Mouse (Mus musculus) C2C12 (cell line): Measurements from ENCODE around the gene Bank1. TPM values are rescaled to one million over a fixed set of nuclear protein-coding genes. Genes with fewer than 3 reads are reported as not detected.

Experiments used
- H3K27me3 ChIP-seq: one replicate; pipeline ENCODE4 v1.6.1; 2011; ENCODE audit not compliant: control insufficient read depth, insufficient read depth, insufficient read length
- H3K36me3 ChIP-seq: one replicate; pipeline ENCODE4 v1.6.1; 2011; ENCODE audit not compliant: control insufficient read depth, insufficient read depth
- H3K4me3 ChIP-seq: one replicate; pipeline ENCODE4 v1.5.1; 2011; ENCODE audit warnings: mild to moderate bottlenecking, control low read depth; ENCODE audit not compliant: poor library complexity, insufficient read depth, severe bottlenecking
- H3K79me2 ChIP-seq: one replicate; pipeline ENCODE4 v1.6.1; 2011; ENCODE audit not compliant: control insufficient read depth, insufficient read depth
- H3K79me3 ChIP-seq: one replicate; pipeline ENCODE4 v1.6.1; 2011; ENCODE audit warnings: low read depth, control low read depth
- H3ac ChIP-seq: one replicate; pipeline ENCODE3; 2011; ENCODE audit warnings: low read depth; ENCODE audit not compliant: control insufficient read depth, insufficient read length
- CEBPB ChIP-seq: IDR thresholded peaks from one replicate; pipeline ENCODE4 v1.6.1; 2011; ENCODE audit warnings: low read depth, mild to moderate bottlenecking, control low read depth, moderate library complexity
- CTCF ChIP-seq: IDR thresholded peaks from one replicate; pipeline ENCODE4 v1.5.1; 2011; ENCODE audit not compliant: control insufficient read depth, insufficient read depth, insufficient read length
- FOSL1 ChIP-seq: IDR thresholded peaks from one replicate; pipeline ENCODE4 v1.8.0; 2011; ENCODE audit warnings: mild to moderate bottlenecking, low read length; ENCODE audit not compliant: poor library complexity, insufficient read depth, severe bottlenecking
- MAX ChIP-seq: IDR thresholded peaks from one replicate; pipeline ENCODE4 v1.6.1; 2011; ENCODE audit warnings: mild to moderate bottlenecking, control low read depth
- MYOD1 ChIP-seq: IDR thresholded peaks from one replicate; pipeline ENCODE4 v1.6.1; 2011; ENCODE audit warnings: low read depth; ENCODE audit not compliant: control insufficient read depth, insufficient read length
- MYOG ChIP-seq: IDR thresholded peaks from one replicate; pipeline ENCODE4 v1.6.1; 2011; ENCODE audit not compliant: control insufficient read depth, insufficient read length; ENCODE audit errors: extremely low read depth
- USF1 ChIP-seq: IDR thresholded peaks from one replicate; pipeline ENCODE4 v1.6.1; 2011; ENCODE audit warnings: low read depth, mild to moderate bottlenecking, control low read depth, moderate library complexity
- polyA plus RNA-seq: library from polyadenylated mRNA; unstranded; fragments of >200 nt; fragmentation: generic; extraction: Trizol; gene quantifications from one replicate; pipeline ENCODE4 v1.2.1, GENCODE M21; 2012; ENCODE audit warnings: missing spikeins

Gene Bank1
- polyA plus RNA-seq, 1 experiment: not detected

- Histone ChIP-seq H3K27me3 (no peaks in the 10 kb centered on the region), H3ac (no peak overlapping the region), H3K79me3 (no peaks in the 10 kb centered on the region), H3K4me3 (no peak overlapping the region), H3K79me2 (no peaks in the 10 kb centered on the region), H3K36me3 (no peaks in the 10 kb centered on the region)
- no peak for TF ChIP-seq MAX
- no peak for TF ChIP-seq MYOD1
- TF ChIP-seq CTCF: no peak
- no peak for TF ChIP-seq USF1
- no peak for TF ChIP-seq FOSL1
Measured at GRCm38 (mm10) chr3:136109411-136110139, 216.3 kb downstream of the Bank1 start.

GRCm38 (mm10) chr3:136106452-136106851 lies 219.4 kb downstream of the Bank1 start:
- Histone ChIP-seq H3K79me3 (no peaks in the 10 kb centered on the region), H3ac (no peak overlapping the region), H3K36me3 (no peaks in the 10 kb centered on the region), H3K27me3 (no peaks in the 10 kb centered on the region), H3K79me2 (no peaks in the 10 kb centered on the region), H3K4me3 (no peak overlapping the region)
- TF ChIP-seq MYOD1 (no peak), MAX (no peak), FOSL1 (no peak), MYOG (no peak), CEBPB (no peak), USF1 (no peak), CTCF (no peak)

- Histone ChIP-seq H3K79me2 (no peaks in the 10 kb centered on the region), H3K27me3 (no peaks in the 10 kb centered on the region), H3ac (no peak overlapping the region), H3K79me3 (no peaks in the 10 kb centered on the region), H3K4me3 (no peak overlapping the region), H3K36me3 (no peaks in the 10 kb centered on the region)
- TF ChIP-seq MYOG (no peak), CTCF (no peak), MYOD1 (no peak), CEBPB (no peak), USF1 (no peak), MAX (no peak), FOSL1 (no peak)
Measured at GRCm38 (mm10) chr3:136103339-136103738, 222.5 kb downstream of the Bank1 start.

DNA sequence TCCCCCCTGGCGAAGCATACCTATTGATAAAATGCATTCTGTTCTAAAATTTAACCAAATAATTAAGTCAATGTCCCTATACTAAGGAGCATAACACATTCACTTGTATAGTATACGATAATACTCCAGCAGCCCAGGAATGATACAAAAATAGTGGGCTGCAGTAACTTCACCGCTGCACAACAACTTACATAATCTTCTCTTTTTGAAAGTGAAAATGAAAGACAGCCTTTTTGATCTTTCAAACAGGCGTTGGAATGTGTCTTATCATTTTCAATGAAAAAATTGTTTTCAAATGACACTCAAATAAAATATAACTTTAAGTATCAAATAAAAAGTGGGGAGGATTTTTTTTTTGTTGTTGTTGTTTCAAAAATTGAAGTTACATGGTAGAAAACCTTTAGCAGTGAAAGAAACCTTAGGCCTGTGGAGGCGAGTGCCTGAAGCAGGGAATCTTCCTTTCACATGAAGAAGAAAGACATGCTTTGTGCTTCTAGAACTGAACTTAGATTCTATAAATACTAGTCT lies 224.8 kb downstream of the Bank1 start:
- TF ChIP-seq FOSL1: no peak
- TF ChIP-seq CEBPB: no peak
- no peak for TF ChIP-seq USF1
- TF ChIP-seq MAX: no peak
- TF ChIP-seq CTCF: no peak
- TF ChIP-seq MYOD1: no peak
- no peak for TF ChIP-seq MYOG
- H3K36me3 ChIP-seq: no peaks in the 10 kb centered on the region

DNA sequence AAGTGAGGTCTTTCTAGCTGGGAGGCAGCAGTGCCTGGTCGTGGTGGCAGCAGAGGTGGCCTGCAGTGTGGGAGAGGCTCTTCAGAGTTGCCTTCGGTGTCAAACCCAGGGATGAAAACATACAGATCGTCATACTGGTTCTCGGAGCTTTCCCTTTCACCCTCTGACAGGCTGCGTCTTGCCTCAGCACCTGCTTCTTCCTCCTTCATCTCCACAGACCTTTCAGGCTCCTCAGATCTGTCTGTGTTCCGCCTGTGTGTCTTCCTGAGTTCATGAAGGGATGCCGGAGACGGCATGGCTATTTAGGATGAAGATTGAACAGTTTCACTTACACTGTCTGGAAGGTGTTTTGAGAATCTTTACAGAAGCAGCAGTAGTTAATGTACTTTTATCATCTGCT lies 225.6 kb downstream of the Bank1 start:
- no peak overlapping the region for H3K4me3 ChIP-seq
- no peaks in the 10 kb centered on the region for H3K79me2 ChIP-seq
- no peak overlapping the region for H3ac ChIP-seq
- no peaks in the 10 kb centered on the region for H3K36me3 ChIP-seq
- TF ChIP-seq MYOG: no peak
- no peak for TF ChIP-seq MAX
- no peak for TF ChIP-seq USF1
- no peak for TF ChIP-seq MYOD1
- TF ChIP-seq CTCF: no peak
- no peak for TF ChIP-seq FOSL1
- TF ChIP-seq CEBPB: no peak
- H3K27me3 ChIP-seq: no peaks in the 10 kb centered on the region
- H3K79me3 ChIP-seq: no peaks in the 10 kb centered on the region

More for the DNA sequence above, 224.8 kb downstream of the Bank1 start:
- Histone ChIP-seq H3ac (no peak overlapping the region), H3K4me3 (no peak overlapping the region), H3K27me3 (no peaks in the 10 kb centered on the region), H3K79me3 (no peaks in the 10 kb centered on the region), H3K79me2 (no peaks in the 10 kb centered on the region)
